Mouse (Mus musculus) ES-E14 (cell line): ENCODE results near the gene Pramel4. TPM values are rescaled to one million over a fixed set of nuclear protein-coding genes. Genes with fewer than 3 reads are reported as not detected.
"Not testable (repeated sequence)": the region's sequence is repeated elsewhere in the genome, so short reads cannot be mapped to it uniquely, and the experiment has no call there.

ENCODE experiments used
- DNase-seq: peaks from one replicate; pipeline ENCODE4 v3.0.0-alpha.2; 2013; ENCODE audit warnings: low read depth, low spot score
- H3K27ac ChIP-seq: 2 replicates; pipeline ENCODE4 v1.5.1; 2012; ENCODE audit warnings: low read depth, mild to moderate bottlenecking, low read length, moderate library complexity, mixed read lengths; ENCODE audit not compliant: poor library complexity, insufficient read depth, severe bottlenecking
- H3K36me3 ChIP-seq: 2 replicates; pipeline ENCODE4 v1.6.1; 2012; ENCODE audit warnings: mild to moderate bottlenecking, low read length, moderate library complexity, mixed read lengths; ENCODE audit not compliant: control insufficient read depth, poor library complexity, insufficient read depth, severe bottlenecking
- H3K4me1 ChIP-seq, 2 experiments: fragments of 150-350 bp in 1 of 2; sonication (generic) in 1 of 2; 2 replicates each; pipeline ENCODE4 v1.6.1; 2012; ENCODE audit warnings: low read length in 2 of 2, mild to moderate bottlenecking in 1 of 2, mixed read lengths in 1 of 2; ENCODE audit not compliant: control insufficient read depth in 2 of 2, insufficient read depth in 2 of 2, poor library complexity in 1 of 2
- H3K4me3 ChIP-seq, 2 experiments: fragments of 150-350 bp in 1 of 2; sonication (generic) in 1 of 2; 2 replicates each; pipeline ENCODE4 v1.5.1; 2012; ENCODE audit warnings: low read length in 2 of 2, low read depth in 1 of 2, mild to moderate bottlenecking in 1 of 2, mixed read lengths in 1 of 2; ENCODE audit not compliant: insufficient read depth in 1 of 2, poor library complexity in 1 of 2, severe bottlenecking in 1 of 2
- H3K9ac ChIP-seq: 2 replicates; pipeline ENCODE4 v1.6.1; 2012; ENCODE audit warnings: low read depth, mild to moderate bottlenecking, low read length, mixed read lengths; ENCODE audit not compliant: poor library complexity, insufficient read depth, severe bottlenecking
- H3K9me3 ChIP-seq: fragments of 150-350 bp; sonication (generic); 2 replicates; pipeline ENCODE4 v1.6.1; 2012; ENCODE audit warnings: low read depth, mild to moderate bottlenecking, low read length; ENCODE audit not compliant: control insufficient read depth, insufficient read depth
- in situ Hi-C, 2 experiments: fragments of 600-800 bp; cut with MboI; formaldehyde crosslinking; loops; one replicate each; pipeline ENCODE4 v1.15.1; 2025; ENCODE audit warnings: low sequenced_read_pairs in 2 of 2, inconsistent platforms in 1 of 2; ENCODE audit not compliant: unreplicated experiment in 2 of 2
- total RNA-seq: library from RNA; depleted of rRNA; stranded (reverse); fragments of 300-350 nt; gene quantifications from 2 replicates; pipeline ENCODE4 v1.2.3, GENCODE M21; 2012; rRNA removed

Gene Pramel4
- total RNA-seq, result not detected in 2 replicates

DNA sequence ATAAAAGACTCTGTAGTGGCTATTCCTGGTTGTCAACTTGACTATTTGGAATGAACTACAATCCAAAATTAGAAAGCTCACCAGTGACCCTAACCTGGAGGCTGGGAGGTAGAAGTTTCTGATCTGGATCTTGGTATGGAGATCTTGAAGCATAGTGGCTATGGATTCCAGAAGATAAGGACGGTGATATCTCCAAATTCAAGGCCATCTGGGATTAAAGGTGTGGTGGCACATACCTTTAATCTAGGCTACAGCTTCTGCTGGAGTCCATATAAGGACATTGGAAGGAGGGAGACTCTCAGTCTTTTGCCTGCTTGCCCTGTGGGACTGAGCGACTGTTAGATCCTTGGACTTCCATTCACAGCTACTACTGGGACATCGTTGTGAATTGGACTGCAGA lies at the start of gene Pramel4:
Gene Pramel4, plus strand, starts transcription at position 301 of the 400 bp plus-strand sequence.
- H3K4me3 ChIP-seq, H3K27ac ChIP-seq, H3K9ac ChIP-seq, DNase-seq, H3K9me3 ChIP-seq, in situ Hi-C loops, H3K4me1 ChIP-seq, H3K36me3 ChIP-seq: not testable (repeated sequence)

DNA sequence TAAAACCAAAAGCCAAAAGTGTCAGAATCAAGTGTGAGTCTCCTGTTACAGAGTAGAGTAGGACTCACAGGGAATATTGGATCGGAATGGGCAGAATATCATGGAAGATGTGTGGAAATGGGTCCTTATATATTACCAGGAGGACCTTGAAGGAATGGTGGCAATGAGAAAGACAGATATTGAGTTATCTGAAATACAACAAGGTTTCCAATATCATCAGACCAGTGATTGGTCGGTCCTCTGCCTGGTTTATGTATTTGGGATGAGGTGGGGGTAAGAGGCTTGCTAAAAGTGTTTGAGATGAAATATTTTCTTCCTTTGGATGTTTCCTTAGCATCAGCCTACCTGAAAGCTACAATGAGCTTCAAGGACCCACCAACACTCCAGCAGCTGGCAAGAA lies 47.2 kb downstream of the Pramel4 start, which contains the start of gene Gm13102:
Gene Gm13102, plus strand, starts transcription at position 301 of the 400 bp plus-strand sequence.
- DNase-seq, H3K9ac ChIP-seq, H3K4me1 ChIP-seq, H3K27ac ChIP-seq, H3K9me3 ChIP-seq, H3K4me3 ChIP-seq, in situ Hi-C loops, H3K36me3 ChIP-seq: not testable (repeated sequence)

Other genes starting within 250 kb of the Pramel4 start
- not detected in 2 replicates for gene Gm13084, start 243.0 kb upstream of the Pramel4 start, total RNA-seq
- gene Gm13103, start 212.6 kb upstream of the Pramel4 start, total RNA-seq, result not detected in 2 replicates
- 0.69 and 1.1 TPM in 2 replicates for gene Pramef6, start 158.7 kb upstream of the Pramel4 start, total RNA-seq
- 5.1 and 5.7 TPM in 2 replicates for gene Pramef25, start 108.1 kb upstream of the Pramel4 start, total RNA-seq
- gene Gm13101, start 92.2 kb upstream of the Pramel4 start, total RNA-seq, result 0.26 and 0.27 TPM in 2 replicates
- gene Pramef17, start 64.8 kb upstream of the Pramel4 start, total RNA-seq, result 0.26 and 1.1 TPM in 2 replicates
- gene Gm13102, start 47.3 kb downstream of the Pramel4 start, total RNA-seq, result not detected in 2 replicates
- not detected in 2 replicates for gene Oog3, start 103.5 kb downstream of the Pramel4 start, total RNA-seq
- not detected in 2 replicates for gene Oog2, start 131.6 kb downstream of the Pramel4 start, total RNA-seq
- not detected in 2 replicates for gene C87977, start 154.2 kb downstream of the Pramel4 start, total RNA-seq
- gene Pramel5, start 221.4 kb downstream of the Pramel4 start, total RNA-seq, result 0.13 TPM in 1 of 2 replicates, not detected in the other